Mouse (Mus musculus): ENCODE data around the gene Lgals2. TPM values are rescaled to one million over a fixed set of nuclear protein-coding genes. Genes with fewer than 3 reads are reported as not detected.

Gene Lgals2
- polyA plus RNA-seq, 1 experiment, result not detected

DNA sequence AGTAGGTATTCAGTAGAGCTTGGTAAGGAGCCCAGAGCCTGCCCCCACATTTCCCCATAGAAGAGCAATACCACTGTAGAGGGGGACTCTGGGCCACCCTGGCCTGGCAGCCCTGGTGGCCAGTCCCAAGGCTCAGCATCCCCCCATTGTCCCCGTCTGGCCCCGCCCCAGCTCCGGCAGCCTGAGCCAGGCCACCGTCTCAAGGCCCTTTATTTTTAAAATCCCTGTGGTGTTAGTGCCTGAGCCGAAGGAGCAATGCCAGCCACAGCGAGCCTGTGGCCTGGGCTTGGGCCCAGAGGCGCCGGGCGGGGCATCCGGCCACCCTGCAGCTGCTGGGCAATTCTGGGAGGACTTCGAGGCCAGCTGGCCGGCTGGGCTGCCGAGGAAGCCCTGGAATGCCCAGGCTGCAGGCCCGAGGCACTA, 22.6 kb downstream of the Lgals2 start:
- Histone ChIP-seq H3K36me3 (ENCODE audit: control insufficient read depth) (no peaks in the 10 kb centered on the region), H3K4me3 (replicated peaks) (no peak overlapping the region), H3K4me1 (ENCODE audit: control insufficient read depth) (peaks cover 33% of the 10 kb centered on the region), H3K9me3 (ENCODE audit: control insufficient read depth, low read length) (peaks cover 5% of the 10 kb centered on the region; the same call in 1 of the 2 replicates), H3K27me3 (ENCODE audit: control insufficient read depth) (peaks cover 3% of the 10 kb centered on the region; the same call in 1 of the 2 replicates)
- no peak for TF ChIP-seq TAL1 (IDR thresholded peaks at IDR 0.05; ENCODE audit: low read length)
- TF ChIP-seq GATA1 (IDR thresholded peaks at IDR 0.05; ENCODE audit: low read length), result no peak

DNA sequence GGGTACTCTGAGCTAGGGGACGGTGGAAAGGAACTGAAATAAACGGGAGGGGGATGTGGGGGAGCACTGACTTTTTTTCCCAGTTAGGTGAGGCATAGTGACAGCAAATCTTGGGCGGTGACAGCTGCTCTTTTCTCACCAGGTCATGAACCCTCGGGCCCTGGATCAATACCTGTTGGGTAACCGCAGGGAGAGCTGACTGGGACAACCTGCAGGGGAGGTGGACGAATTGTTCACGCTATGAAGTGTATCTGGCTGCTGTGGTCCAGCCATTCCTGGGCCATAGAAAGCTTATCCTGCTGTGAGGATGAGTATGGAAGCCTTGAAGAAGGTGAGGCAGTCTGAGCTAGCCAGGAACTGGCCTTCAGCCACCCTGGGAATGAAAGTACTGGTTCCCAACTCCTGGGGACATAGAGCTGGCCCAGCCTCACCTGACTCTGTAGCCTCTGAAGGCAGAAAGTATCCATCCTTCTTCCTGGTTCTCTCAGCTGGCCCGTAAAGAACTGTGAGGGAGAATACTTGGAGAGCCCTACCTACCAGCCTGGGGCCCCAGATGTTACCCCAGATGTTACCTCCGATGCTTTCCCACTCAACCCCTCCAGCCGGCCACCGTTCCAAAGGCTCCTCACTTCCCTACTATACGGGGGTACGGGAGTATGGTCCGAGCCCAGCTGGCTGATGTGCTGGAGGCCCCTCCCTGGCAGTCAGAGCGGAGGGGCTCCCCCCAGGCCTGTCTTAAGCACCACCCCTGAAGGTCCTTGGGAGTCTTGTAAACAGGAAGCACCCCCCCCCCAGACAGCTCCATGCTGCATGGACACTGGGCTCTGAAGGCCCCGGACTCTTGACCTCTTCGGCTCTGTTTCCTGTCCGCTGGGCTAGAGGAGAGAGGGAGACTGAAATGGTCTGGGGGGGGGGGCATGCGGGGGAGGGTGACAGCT, 23.3 kb downstream of the Lgals2 start:
- H3K4me1 ChIP-seq (ENCODE audit: control insufficient read depth), result peaks cover 33% of the 10 kb centered on the region
- H3K9me3 ChIP-seq (ENCODE audit: control insufficient read depth, low read length), result peaks cover 5% of the 10 kb centered on the region; the same call in 1 of the 2 replicates

DNA sequence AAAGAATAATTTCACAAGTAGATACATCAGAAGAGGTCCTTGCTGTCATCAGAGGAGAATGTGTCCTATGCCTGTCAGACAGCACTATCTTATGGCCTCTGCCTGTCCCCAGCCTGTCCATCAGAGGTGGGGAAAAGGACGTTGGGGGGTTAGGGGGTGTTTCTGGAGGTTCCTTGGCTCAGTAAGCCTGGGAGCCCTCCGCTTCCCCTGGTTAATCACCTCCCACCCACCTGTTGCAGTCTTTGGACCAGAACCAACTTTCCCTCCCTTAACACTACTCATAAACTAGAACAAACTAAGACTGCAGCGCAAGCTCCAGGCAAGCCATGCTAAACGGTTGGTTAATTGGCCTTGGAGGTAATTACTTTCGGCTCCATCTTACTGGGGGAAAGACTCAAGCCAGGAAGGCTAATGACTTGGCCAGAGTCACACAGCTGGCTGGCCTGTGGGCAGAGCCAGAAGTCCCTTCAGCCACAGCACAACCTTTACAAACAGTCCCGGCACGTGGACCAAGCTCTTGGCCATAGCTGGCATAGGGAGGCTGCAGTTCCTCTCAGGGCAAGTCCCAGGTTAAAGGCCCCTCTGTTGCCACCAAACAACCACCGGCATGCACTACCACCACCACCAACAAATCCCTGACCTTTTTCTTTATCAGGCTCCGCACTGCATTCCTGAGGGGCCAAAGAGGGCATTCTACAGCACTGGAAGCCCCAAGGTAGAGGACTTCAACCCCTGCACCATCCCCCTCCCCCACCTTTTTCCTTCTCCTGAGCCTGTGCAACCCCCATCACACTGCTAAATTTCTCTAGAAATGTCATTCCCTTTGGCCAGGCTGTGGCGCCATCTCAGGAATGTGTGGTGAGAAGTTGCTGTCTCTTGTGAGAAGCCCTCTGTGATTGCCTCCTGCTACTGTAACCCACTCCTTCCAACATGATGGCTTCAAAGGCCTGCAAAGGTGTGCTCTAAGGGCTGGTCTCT, 24.3 kb downstream of the Lgals2 start:
- TF ChIP-seq TAL1 (IDR thresholded peaks at IDR 0.05; ENCODE audit: low read length) (no peak), GATA1 (IDR thresholded peaks at IDR 0.05; ENCODE audit: low read length) (no peak)
- Histone ChIP-seq H3K9me3 (ENCODE audit: control insufficient read depth, low read length) (peaks cover 3% of the 10 kb centered on the region; the same call in 1 of the 2 replicates), H3K4me1 (ENCODE audit: control insufficient read depth) (peaks cover 33% of the 10 kb centered on the region), H3K36me3 (ENCODE audit: control insufficient read depth) (no peaks in the 10 kb centered on the region), H3K4me3 (replicated peaks) (no peak overlapping the region), H3K27me3 (ENCODE audit: control insufficient read depth) (peaks cover 5% of the 10 kb centered on the region; the same call in 1 of the 2 replicates)

More for the DNA sequence above, 23.3 kb downstream of the Lgals2 start:
- Histone ChIP-seq H3K36me3 (ENCODE audit: control insufficient read depth) (no peaks in the 10 kb centered on the region), H3K4me3 (replicated peaks) (no peak overlapping the region), H3K27me3 (ENCODE audit: control insufficient read depth) (peaks cover 3% of the 10 kb centered on the region; the same call in 1 of the 2 replicates)
- TF ChIP-seq GATA1 (IDR thresholded peaks at IDR 0.05; ENCODE audit: low read length) (no peak), TAL1 (IDR thresholded peaks at IDR 0.05; ENCODE audit: low read length) (no peak)

- Histone ChIP-seq H3K4me3 (replicated peaks) (no peak overlapping the region), H3K27me3 (ENCODE audit: control insufficient read depth) (peaks cover 8% of the 10 kb centered on the region; the same call in 1 of the 2 replicates), H3K4me1 (ENCODE audit: control insufficient read depth) (peaks cover 20% of the 10 kb centered on the region), H3K9me3 (ENCODE audit: control insufficient read depth, low read length) (peaks cover 3% of the 10 kb centered on the region; the same call in 1 of the 2 replicates), H3K36me3 (ENCODE audit: control insufficient read depth) (no peaks in the 10 kb centered on the region)
- TF ChIP-seq TAL1 (IDR thresholded peaks at IDR 0.05; ENCODE audit: low read length), result no peak
- no peak for TF ChIP-seq GATA1 (IDR thresholded peaks at IDR 0.05; ENCODE audit: low read length)
Measured at GRCm38 (mm10) chr15:78829636-78830035, 25.7 kb downstream of the Lgals2 start.

GRCm38 (mm10) chr15:78828315-78828714, 27.0 kb downstream of the Lgals2 start:
- Histone ChIP-seq H3K9me3 (ENCODE audit: control insufficient read depth, low read length) (no peaks in the 10 kb centered on the region), H3K4me1 (ENCODE audit: control insufficient read depth) (peaks cover 8% of the 10 kb centered on the region), H3K4me3 (replicated peaks) (no peak overlapping the region), H3K27me3 (ENCODE audit: control insufficient read depth) (peaks cover 8% of the 10 kb centered on the region; the same call in 1 of the 2 replicates), H3K36me3 (ENCODE audit: control insufficient read depth) (no peaks in the 10 kb centered on the region)
- no peak for TF ChIP-seq TAL1 (IDR thresholded peaks at IDR 0.05; ENCODE audit: low read length)
- TF ChIP-seq GATA1 (IDR thresholded peaks at IDR 0.05; ENCODE audit: low read length), result no peak

- Histone ChIP-seq H3K4me1 (ENCODE audit: control insufficient read depth) (peaks cover 7% of the 10 kb centered on the region), H3K4me3 (replicated peaks) (no peak overlapping the region), H3K27me3 (ENCODE audit: control insufficient read depth) (peaks cover 8% of the 10 kb centered on the region; the same call in 1 of the 2 replicates), H3K9me3 (ENCODE audit: control insufficient read depth, low read length) (no peaks in the 10 kb centered on the region), H3K36me3 (ENCODE audit: control insufficient read depth) (no peaks in the 10 kb centered on the region)
- TF ChIP-seq GATA1 (IDR thresholded peaks at IDR 0.05; ENCODE audit: low read length), result no peak
- no peak for TF ChIP-seq TAL1 (IDR thresholded peaks at IDR 0.05; ENCODE audit: low read length)
Measured at GRCm38 (mm10) chr15:78826213-78827204, 28.8 kb downstream of the Lgals2 start.

DNA sequence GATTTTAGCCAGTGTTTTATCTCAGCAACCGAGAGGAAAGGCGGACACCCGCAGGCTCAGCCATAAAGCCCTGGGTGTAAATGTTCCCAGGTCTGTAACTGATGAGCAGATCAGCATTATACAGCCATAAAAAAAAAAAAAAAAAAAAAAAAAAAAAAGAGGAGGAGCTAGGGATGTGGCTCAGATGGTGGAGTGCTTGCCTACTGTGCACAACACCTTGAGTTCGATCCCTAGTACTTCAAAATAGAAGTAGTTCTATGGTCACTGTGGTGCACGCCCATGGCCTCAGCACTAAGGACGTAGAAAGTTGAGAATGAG, 39.3 kb downstream of the Lgals2 start:
- Histone ChIP-seq H3K4me3 (replicated peaks) (no peak overlapping the region), H3K9me3 (ENCODE audit: control insufficient read depth, low read length) (no peaks in the 10 kb centered on the region), H3K36me3 (ENCODE audit: control insufficient read depth) (no peaks in the 10 kb centered on the region), H3K4me1 (ENCODE audit: control insufficient read depth) (peaks cover 8% of the 10 kb centered on the region), H3K27me3 (ENCODE audit: control insufficient read depth) (peaks cover 4% of the 10 kb centered on the region; the same call in 1 of the 2 replicates)
- no peak for TF ChIP-seq TAL1 (IDR thresholded peaks at IDR 0.05; ENCODE audit: low read length)

All from erythroblast, embryonic 14.5 days (primary cell).